Mouse (Mus musculus): ENCODE measurements around the gene Acox3.

GRCm38 (mm10) chr5:35562616-35563015 is 20.2 kb upstream of the Acox3 start:
- TF ChIP-seq CTCF (IDR thresholded peaks at IDR 0.05) (no peak), POLR2A (IDR thresholded peaks at IDR 0.05; ENCODE audit: insufficient read depth, low read depth, low read length) (no peak), EP300 (IDR thresholded peaks at IDR 0.05; ENCODE audit: insufficient read depth, low read depth, low read length) (no peak)

All from heart, adult 2 months (tissue).